Mouse (Mus musculus): ENCODE measurements around the gene Rapgef6. TPM values are rescaled to one million over a fixed set of nuclear protein-coding genes. Genes with fewer than 3 reads are reported as not detected.

The Rapgef6 gene
- polyA plus RNA-seq, 1 experiment: 11.4 TPM

DNA sequence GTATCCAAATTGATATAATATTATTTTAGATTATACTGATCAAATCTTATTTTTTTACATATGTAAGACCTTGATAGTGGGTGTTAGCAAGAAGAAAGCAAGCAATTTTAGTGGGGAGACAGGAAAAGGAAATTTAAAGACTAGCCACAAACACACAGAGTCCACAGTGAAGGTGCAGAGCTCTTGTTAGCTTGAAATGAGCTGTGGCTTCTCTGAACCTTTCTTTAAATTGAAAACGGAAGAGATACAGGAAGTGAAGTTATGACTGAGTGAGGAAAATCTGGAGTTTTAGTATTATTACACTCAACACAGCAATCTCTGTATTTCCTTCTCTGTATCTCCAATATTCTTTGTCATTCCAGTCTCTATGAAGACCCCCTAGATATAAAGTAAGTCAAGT lies 104.3 kb downstream of the Rapgef6 start:
- no peak overlapping the region for H3K27ac ChIP-seq (ENCODE audit: insufficient read depth, low read depth, low read length)
- no peak overlapping the region for H3K4me3 ChIP-seq (ENCODE audit: low read depth, low read length)
- TF ChIP-seq POLR2A (IDR thresholded peaks at IDR 0.05; ENCODE audit: low read depth, low read length) (no peak), CTCF (IDR thresholded peaks at IDR 0.05; ENCODE audit: extremely low read depth, insufficient read length, insufficient replicate concordance, low read depth, low read length) (no peak)
- WGBS: 79% methylated on average over 1 of the region's 1 CpGs
- no peaks in the 10 kb centered on the region for H3K27me3 ChIP-seq (ENCODE audit: control insufficient read depth, insufficient read depth, low read length)
- H3K4me1 ChIP-seq (ENCODE audit: control insufficient read depth, insufficient read depth, insufficient read length, low read length): no peaks in the 10 kb centered on the region
- peaks cover 24% of the 10 kb centered on the region for H3K36me3 ChIP-seq (ENCODE audit: control insufficient read depth, insufficient read depth, low read length)

DNA sequence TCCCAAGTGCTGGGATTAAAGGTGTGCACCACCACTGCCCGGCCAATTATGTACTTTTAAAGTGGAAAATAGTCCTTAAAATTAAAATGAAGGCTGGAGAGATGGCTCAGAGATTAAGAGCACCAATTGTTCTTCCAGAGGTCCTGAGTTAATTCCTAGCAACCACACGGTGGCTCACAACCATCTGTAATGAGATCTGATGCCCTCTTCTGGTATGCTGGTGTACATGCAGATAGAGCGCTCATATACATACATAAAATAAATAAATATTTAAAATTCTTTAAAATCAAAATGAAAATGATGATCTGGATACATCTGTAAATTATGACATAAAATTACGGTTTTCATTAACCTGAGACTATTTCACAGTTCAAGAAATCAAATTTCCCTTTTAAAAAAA lies 123.8 kb downstream of the Rapgef6 start:
- H3K4me3 ChIP-seq (ENCODE audit: low read depth, low read length): no peak overlapping the region
- TF ChIP-seq CTCF (IDR thresholded peaks at IDR 0.05; ENCODE audit: extremely low read depth, insufficient read length, insufficient replicate concordance, low read depth, low read length) (no peak), POLR2A (IDR thresholded peaks at IDR 0.05; ENCODE audit: low read depth, low read length) (no peak)
- H3K27me3 ChIP-seq (ENCODE audit: control insufficient read depth, insufficient read depth, low read length): no peaks in the 10 kb centered on the region
- H3K36me3 ChIP-seq (ENCODE audit: control insufficient read depth, insufficient read depth, low read length): peaks cover 21% of the 10 kb centered on the region
- H3K4me1 ChIP-seq (ENCODE audit: control insufficient read depth, insufficient read depth, insufficient read length, low read length): no peaks in the 10 kb centered on the region
- H3K27ac ChIP-seq (ENCODE audit: insufficient read depth, low read depth, low read length): no peak overlapping the region
- WGBS: 99% methylated on average over 4 of the region's 4 CpGs

DNA sequence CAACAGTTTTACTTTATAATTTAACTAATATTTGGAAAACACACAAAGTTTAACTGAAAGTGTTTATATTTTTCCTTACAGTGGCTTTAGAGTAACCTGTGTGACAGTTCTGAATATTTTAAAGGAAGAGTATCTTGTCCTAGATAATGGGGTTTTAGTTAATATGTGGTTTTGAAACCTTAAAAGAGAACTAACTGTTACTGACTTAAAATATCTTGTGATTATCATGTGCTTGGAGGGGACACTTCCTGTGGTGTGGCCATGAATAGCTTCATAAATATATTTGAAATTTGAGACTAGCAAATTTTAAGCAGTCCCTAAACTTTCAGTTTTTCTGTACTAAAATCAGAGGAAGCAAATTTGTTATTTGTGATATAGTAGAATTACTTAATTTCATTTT lies 125.9 kb downstream of the Rapgef6 start:
- Histone ChIP-seq H3K27me3 (ENCODE audit: control insufficient read depth, insufficient read depth, low read length) (no peaks in the 10 kb centered on the region), H3K27ac (ENCODE audit: insufficient read depth, low read depth, low read length) (no peak overlapping the region), H3K4me1 (ENCODE audit: control insufficient read depth, insufficient read depth, insufficient read length, low read length) (no peaks in the 10 kb centered on the region), H3K4me3 (ENCODE audit: low read depth, low read length) (no peak overlapping the region), H3K36me3 (ENCODE audit: control insufficient read depth, insufficient read depth, low read length) (peaks cover 18% of the 10 kb centered on the region)
- no peak for TF ChIP-seq POLR2A (IDR thresholded peaks at IDR 0.05; ENCODE audit: low read depth, low read length)
- TF ChIP-seq CTCF (IDR thresholded peaks at IDR 0.05; ENCODE audit: extremely low read depth, insufficient read length, insufficient replicate concordance, low read depth, low read length): no peak

DNA sequence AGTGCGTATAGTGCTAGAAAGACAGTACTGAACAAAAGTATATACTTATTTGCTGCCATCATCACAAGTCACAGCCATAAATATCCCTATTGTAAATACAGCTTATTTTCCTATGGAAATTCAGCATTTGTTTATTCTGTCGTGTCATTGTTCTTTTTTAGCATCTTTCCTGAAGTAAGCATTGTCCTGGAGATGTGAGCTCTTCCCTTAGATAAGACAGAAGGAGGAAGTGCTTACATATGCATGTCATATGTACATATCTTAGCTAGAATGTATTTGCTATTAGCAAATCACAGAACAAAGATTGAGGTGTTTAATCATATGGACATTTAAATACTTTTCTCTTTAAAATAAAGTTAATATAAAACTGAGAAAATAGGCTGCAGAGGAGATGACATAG lies 132.8 kb downstream of the Rapgef6 start:
- no peak overlapping the region for H3K27ac ChIP-seq (ENCODE audit: insufficient read depth, low read depth, low read length)
- no peaks in the 10 kb centered on the region for H3K27me3 ChIP-seq (ENCODE audit: control insufficient read depth, insufficient read depth, low read length)
- no peak overlapping the region for H3K4me3 ChIP-seq (ENCODE audit: low read depth, low read length)
- H3K36me3 ChIP-seq (ENCODE audit: control insufficient read depth, insufficient read depth, low read length): peaks cover 36% of the 10 kb centered on the region
- 87% methylated on average over 2 of the region's 2 CpGs for WGBS
- no peak for TF ChIP-seq CTCF (IDR thresholded peaks at IDR 0.05; ENCODE audit: extremely low read depth, insufficient read length, insufficient replicate concordance, low read depth, low read length)
- no peak for TF ChIP-seq POLR2A (IDR thresholded peaks at IDR 0.05; ENCODE audit: low read depth, low read length)
- no peaks in the 10 kb centered on the region for H3K4me1 ChIP-seq (ENCODE audit: control insufficient read depth, insufficient read depth, insufficient read length, low read length)

DNA sequence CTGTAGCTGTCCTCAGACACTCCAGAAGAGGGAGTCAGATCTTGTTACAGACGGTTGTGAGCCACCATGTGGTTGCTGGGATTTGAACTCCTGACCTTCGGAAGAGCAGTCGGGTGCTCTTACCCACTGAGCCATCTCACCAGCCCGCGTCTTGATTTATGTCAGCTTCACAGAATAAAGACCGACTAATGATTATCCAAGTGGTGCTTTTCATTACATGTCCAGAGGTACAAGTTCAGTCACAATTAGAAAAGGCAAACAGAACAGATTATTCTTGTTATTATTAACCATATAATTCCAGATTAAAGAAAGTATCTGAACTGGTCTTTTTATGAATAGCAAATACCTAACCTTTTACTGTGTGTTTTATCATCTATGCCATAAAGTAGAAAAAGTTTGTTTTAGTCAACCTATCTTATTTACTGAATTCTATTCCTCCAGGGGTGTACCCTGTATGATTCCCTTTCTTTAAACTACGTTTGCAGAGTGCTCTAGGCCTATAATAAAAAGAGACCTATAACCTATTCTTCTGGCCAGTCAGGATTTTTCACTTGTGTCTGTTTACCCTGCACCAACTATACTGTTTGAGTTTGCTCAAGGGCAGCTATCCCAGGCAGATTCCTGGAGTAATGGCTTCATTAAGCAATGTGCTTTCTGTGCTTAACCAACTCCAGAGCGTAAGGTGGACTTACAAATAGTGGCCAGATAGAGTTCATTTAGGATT lies 151.1 kb downstream of the Rapgef6 start:
- H3K27ac ChIP-seq (ENCODE audit: insufficient read depth, low read depth, low read length): no peak overlapping the region
- H3K4me3 ChIP-seq (ENCODE audit: low read depth, low read length): no peak overlapping the region
- TF ChIP-seq CTCF (IDR thresholded peaks at IDR 0.05; ENCODE audit: extremely low read depth, insufficient read length, insufficient replicate concordance, low read depth, low read length) (no peak), POLR2A (IDR thresholded peaks at IDR 0.05; ENCODE audit: low read depth, low read length) (no peak)
- 49% methylated on average over 8 of the region's 8 CpGs for WGBS
- H3K36me3 ChIP-seq (ENCODE audit: control insufficient read depth, insufficient read depth, low read length): peaks cover 20% of the 10 kb centered on the region
- H3K4me1 ChIP-seq (ENCODE audit: control insufficient read depth, insufficient read depth, insufficient read length, low read length): no peaks in the 10 kb centered on the region
- no peaks in the 10 kb centered on the region for H3K27me3 ChIP-seq (ENCODE audit: control insufficient read depth, insufficient read depth, low read length)

DNA sequence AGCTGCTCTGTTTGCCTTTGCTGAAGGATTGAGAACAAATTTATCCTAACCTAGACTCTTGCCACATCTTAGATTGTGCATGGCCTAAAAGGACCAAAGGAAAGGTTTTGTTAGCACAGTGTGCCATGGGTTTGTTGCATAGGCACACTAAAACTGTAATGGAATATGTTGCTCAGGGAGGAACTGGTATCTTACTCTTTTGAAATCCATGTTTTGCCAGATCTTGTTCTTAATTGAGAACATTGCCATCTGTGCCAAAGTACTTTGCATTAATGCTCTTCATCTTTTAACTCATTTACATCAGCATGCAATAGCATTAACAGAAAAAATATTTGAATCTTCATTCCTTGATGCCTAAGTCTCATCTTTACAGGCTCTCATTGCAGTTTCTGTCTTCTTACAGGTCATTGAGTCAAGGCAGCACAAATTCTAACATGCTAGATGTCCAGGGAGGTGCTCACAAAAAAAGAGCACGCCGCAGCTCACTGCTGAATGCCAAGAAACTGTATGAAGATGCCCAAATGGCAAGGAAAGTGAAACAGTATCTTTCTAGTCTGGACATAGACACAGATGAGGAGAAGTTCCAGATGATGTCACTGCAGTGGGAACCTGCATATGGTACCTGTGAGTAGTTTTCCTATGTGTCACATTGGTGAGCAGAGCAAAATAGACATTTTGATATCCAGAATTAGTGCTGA lies 153.3 kb downstream of the Rapgef6 start:
- Histone ChIP-seq H3K4me3 (ENCODE audit: low read depth, low read length) (no peak overlapping the region), H3K27me3 (ENCODE audit: control insufficient read depth, insufficient read depth, low read length) (no peaks in the 10 kb centered on the region), H3K36me3 (ENCODE audit: control insufficient read depth, insufficient read depth, low read length) (peaks cover 36% of the 10 kb centered on the region), H3K4me1 (ENCODE audit: control insufficient read depth, insufficient read depth, insufficient read length, low read length) (no peaks in the 10 kb centered on the region), H3K27ac (ENCODE audit: insufficient read depth, low read depth, low read length) (no peak overlapping the region)
- WGBS: 96% methylated on average over 2 of the region's 2 CpGs
- no peak for TF ChIP-seq POLR2A (IDR thresholded peaks at IDR 0.05; ENCODE audit: low read depth, low read length)
- TF ChIP-seq CTCF (IDR thresholded peaks at IDR 0.05; ENCODE audit: extremely low read depth, insufficient read length, insufficient replicate concordance, low read depth, low read length): no peak

DNA sequence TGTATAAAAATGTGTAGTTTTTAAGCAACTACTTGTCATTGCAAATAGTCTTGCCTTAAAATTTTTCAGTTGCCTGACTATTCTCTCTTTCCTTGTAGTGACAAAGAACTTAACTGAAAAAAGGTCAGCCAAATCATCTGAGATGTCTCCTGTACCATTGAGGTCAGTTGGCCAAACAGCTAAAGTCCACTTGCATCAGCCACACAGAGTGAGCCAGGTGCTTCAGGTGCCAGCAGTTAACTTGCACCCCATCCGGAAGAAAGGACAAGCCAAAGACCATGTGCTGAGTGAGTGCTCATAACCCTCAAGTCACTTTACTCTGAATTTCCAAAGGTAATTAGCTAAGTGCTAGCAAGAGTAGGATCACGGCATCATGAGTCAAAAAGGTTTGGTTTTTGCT lies 156.5 kb downstream of the Rapgef6 start:
- TF ChIP-seq POLR2A (IDR thresholded peaks at IDR 0.05; ENCODE audit: low read depth, low read length) (no peak), CTCF (IDR thresholded peaks at IDR 0.05; ENCODE audit: extremely low read depth, insufficient read length, insufficient replicate concordance, low read depth, low read length) (no peak)
- Histone ChIP-seq H3K36me3 (ENCODE audit: control insufficient read depth, insufficient read depth, low read length) (peaks cover 43% of the 10 kb centered on the region), H3K4me1 (ENCODE audit: control insufficient read depth, insufficient read depth, insufficient read length, low read length) (no peaks in the 10 kb centered on the region), H3K4me3 (ENCODE audit: low read depth, low read length) (no peak overlapping the region), H3K27me3 (ENCODE audit: control insufficient read depth, insufficient read depth, low read length) (no peaks in the 10 kb centered on the region), H3K27ac (ENCODE audit: insufficient read depth, low read depth, low read length) (no peak overlapping the region)
- WGBS: 91% methylated on average over 2 of the region's 2 CpGs

Data from small intestine, adult 2 months (tissue).